Mouse (Mus musculus) natural killer cell, adult 2 months (primary cell): ENCODE data around the gene Sh3glb1.

Experiments
- DNase-seq, 2 experiments: peaks; one replicate each; pipeline ENCODE4 v3.0.0; 2022; ENCODE audit warnings: low spot score in 2 of 2

Sh3glb1 gene

GRCm38 (mm10) chr3:144715033-144715432 is 5.1 kb downstream of the Sh3glb1 start:
- DNase-seq = no peak

GRCm38 (mm10) chr3:144714606-144715005 is 5.5 kb downstream of the Sh3glb1 start:
- DNase-seq = no peak

- no peak for DNase-seq
Observed at GRCm38 (mm10) chr3:144714126-144714525, 6.0 kb downstream of the Sh3glb1 start.

- DNase-seq = no peak
Observed at GRCm38 (mm10) chr3:144711607-144712206, 8.4 kb downstream of the Sh3glb1 start.

- DNase-seq = no peak
Observed at GRCm38 (mm10) chr3:144708612-144709011, 11.5 kb downstream of the Sh3glb1 start.

GRCm38 (mm10) chr3:144703959-144704358 is 16.2 kb downstream of the Sh3glb1 start:
- no peak for DNase-seq

GRCm38 (mm10) chr3:144698790-144699433 is 21.2 kb downstream of the Sh3glb1 start:
- DNase-seq = no peak

GRCm38 (mm10) chr3:144697942-144698341 is 22.2 kb downstream of the Sh3glb1 start:
- no peak for DNase-seq

- no peak for DNase-seq
Observed at GRCm38 (mm10) chr3:144697154-144697553, 23.0 kb downstream of the Sh3glb1 start.

- no peak for DNase-seq
Observed at GRCm38 (mm10) chr3:144694941-144695340, 25.2 kb downstream of the Sh3glb1 start.

GRCm38 (mm10) chr3:144694040-144694439 is 26.1 kb downstream of the Sh3glb1 start:
- DNase-seq = no peak

- peak in 1 of 2 experiments; percentile 21 for DNase-seq
Observed at GRCm38 (mm10) chr3:144692052-144692451, 28.1 kb downstream of the Sh3glb1 start.

GRCm38 (mm10) chr3:144689236-144689635 is 30.9 kb downstream of the Sh3glb1 start:
- no peak for DNase-seq

- no peak for DNase-seq
Observed at GRCm38 (mm10) chr3:144688284-144688683, 31.9 kb downstream of the Sh3glb1 start.

- no peak for DNase-seq
Observed at GRCm38 (mm10) chr3:144687618-144688017, 32.5 kb downstream of the Sh3glb1 start.

GRCm38 (mm10) chr3:144686146-144686545 is 34.0 kb downstream of the Sh3glb1 start:
- DNase-seq = no peak

- no peak for DNase-seq
Observed at GRCm38 (mm10) chr3:144683136-144683814, 36.9 kb downstream of the Sh3glb1 start.

GRCm38 (mm10) chr3:144681542-144681941 is 38.6 kb downstream of the Sh3glb1 start:
- DNase-seq = no peak

- no peak for DNase-seq
Observed at GRCm38 (mm10) chr3:144679701-144680159, 40.4 kb downstream of the Sh3glb1 start.

GRCm38 (mm10) chr3:144679137-144679536 is 41.0 kb downstream of the Sh3glb1 start:
- DNase-seq = no peak

GRCm38 (mm10) chr3:144677751-144678150 is 42.4 kb downstream of the Sh3glb1 start:
- DNase-seq = no peak

GRCm38 (mm10) chr3:144676249-144676648 is 43.9 kb downstream of the Sh3glb1 start:
- no peak for DNase-seq

- DNase-seq = no peak
Observed at GRCm38 (mm10) chr3:144672016-144672415, 48.1 kb downstream of the Sh3glb1 start.
